Mouse (Mus musculus): ENCODE results near the gene Il4.

The Il4 gene

GRCm38 (mm10) chr11:53618619-53619198 lies at the start of gene Il4:
Gene Il4, minus strand, starts transcription at chr11:53618669.
- DNase-seq: no peak

- no peak for DNase-seq
Measured at GRCm38 (mm10) chr11:53664091-53664490, 45.6 kb upstream of the Il4 start.

- peak; percentile 58 to 60 for DNase-seq
Measured at GRCm38 (mm10) chr11:53662794-53663674, 44.6 kb upstream of the Il4 start.

- DNase-seq: no peak
Measured at GRCm38 (mm10) chr11:53657828-53658227, 39.4 kb upstream of the Il4 start.

- DNase-seq: no peak
Measured at GRCm38 (mm10) chr11:53657381-53657780, 38.9 kb upstream of the Il4 start.

GRCm38 (mm10) chr11:53656558-53657202 lies 38.2 kb upstream of the Il4 start:
- DNase-seq: no peak

GRCm38 (mm10) chr11:53655043-53655442 lies 36.6 kb upstream of the Il4 start:
- DNase-seq: no peak

GRCm38 (mm10) chr11:53652427-53652826 lies 34.0 kb upstream of the Il4 start:
- DNase-seq: no peak

- DNase-seq: no peak
Measured at GRCm38 (mm10) chr11:53651441-53651840, 33.0 kb upstream of the Il4 start.

GRCm38 (mm10) chr11:53644017-53644416 lies 25.5 kb upstream of the Il4 start:
- no peak for DNase-seq

GRCm38 (mm10) chr11:53642744-53643279 lies 24.3 kb upstream of the Il4 start:
- no peak for DNase-seq

GRCm38 (mm10) chr11:53637803-53638260 lies 19.4 kb upstream of the Il4 start:
- DNase-seq: no peak

- peak; percentile 62 to 72 for DNase-seq
Measured at GRCm38 (mm10) chr11:53637046-53637802, 18.8 kb upstream of the Il4 start.

- DNase-seq: peak in 1 of 2 experiments; percentile 53
Measured at GRCm38 (mm10) chr11:53636183-53636646, 17.7 kb upstream of the Il4 start.

GRCm38 (mm10) chr11:53635590-53636182 lies 17.2 kb upstream of the Il4 start:
- peak in 1 of 2 experiments; percentile 29 for DNase-seq

- DNase-seq: no peak
Measured at GRCm38 (mm10) chr11:53634556-53634955, 16.1 kb upstream of the Il4 start, which contains the start of gene Il13. Gene Il13, minus strand, starts transcription at chr11:53634702.

- DNase-seq: peak; percentile 81 to 85
Measured at GRCm38 (mm10) chr11:53633644-53634043, 15.2 kb upstream of the Il4 start.

GRCm38 (mm10) chr11:53632122-53632733 lies 13.8 kb upstream of the Il4 start:
- peak; percentile 65 to 69 for DNase-seq

GRCm38 (mm10) chr11:53627859-53628258 lies 9.4 kb upstream of the Il4 start:
- DNase-seq: peak; percentile 91 to 95

GRCm38 (mm10) chr11:53626802-53627373 lies 8.4 kb upstream of the Il4 start:
- DNase-seq: no peak

- no peak for DNase-seq
Measured at GRCm38 (mm10) chr11:53624124-53624523, 5.7 kb upstream of the Il4 start.
